Mouse (Mus musculus) ovary, adult 18-20 months (tissue): ENCODE results near the gene Gxylt1.
A peak's percentile ranks its signal among the peaks of the same experiment; 100 is the strongest.
"Not testable (repeated sequence)": the region's sequence is repeated elsewhere in the genome, so short reads cannot be mapped to it uniquely, and the experiment has no call there.

ENCODE experiments used
- DNase-seq: peaks from one replicate; pipeline ENCODE4 v3.0.0; 2022; ENCODE audit warnings: low spot score, mixed read lengths

Gene Gxylt1

DNA sequence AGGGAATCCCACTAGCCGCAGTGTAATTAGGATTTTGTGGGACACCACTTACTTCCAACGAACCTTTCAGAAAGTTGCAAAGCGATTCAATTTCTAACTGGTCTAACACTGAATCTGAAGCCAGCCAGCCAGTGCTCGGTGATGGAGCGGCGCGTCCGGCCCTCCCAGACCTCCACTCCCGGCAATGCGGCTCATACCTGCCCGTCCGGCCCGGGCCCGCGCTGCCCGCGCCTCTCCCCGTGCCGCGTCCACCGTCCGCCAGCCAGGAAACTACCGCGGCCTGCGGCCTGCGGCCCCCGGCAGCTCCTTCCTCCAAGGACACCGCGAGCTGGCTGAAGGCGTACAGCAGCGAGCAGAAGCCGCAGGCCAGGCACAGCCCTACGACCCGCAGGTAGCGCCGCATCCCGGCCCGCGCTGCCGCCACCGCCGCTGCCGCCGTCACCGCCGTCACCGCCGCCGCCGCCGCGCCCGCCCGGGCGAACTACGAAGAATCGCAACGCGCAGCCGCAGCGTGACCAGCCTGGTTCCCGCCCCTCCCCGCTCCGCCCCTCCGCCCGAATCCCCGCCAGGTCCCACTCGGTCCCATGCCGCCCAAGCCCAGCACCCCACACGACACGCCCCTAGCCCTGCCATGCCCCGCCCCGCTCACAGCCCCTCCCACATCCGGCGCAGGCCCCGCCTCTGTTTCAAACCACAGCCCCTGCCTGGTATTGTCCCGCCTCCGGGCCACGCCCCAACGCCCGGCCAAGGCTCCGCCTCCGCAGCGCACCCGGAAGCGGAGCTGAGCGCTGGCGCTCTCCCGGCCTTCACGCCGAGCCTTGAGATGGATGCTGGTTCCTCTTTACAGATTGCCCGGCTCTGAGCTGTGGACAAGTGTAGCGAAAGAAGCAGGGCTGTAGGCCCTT, at the start of gene Gxylt1:
Gene Gxylt1 (minus strand): TSS at position 501 of the 905 bp plus-strand sequence.
- DNase-seq, result peak; percentile 99

DNA sequence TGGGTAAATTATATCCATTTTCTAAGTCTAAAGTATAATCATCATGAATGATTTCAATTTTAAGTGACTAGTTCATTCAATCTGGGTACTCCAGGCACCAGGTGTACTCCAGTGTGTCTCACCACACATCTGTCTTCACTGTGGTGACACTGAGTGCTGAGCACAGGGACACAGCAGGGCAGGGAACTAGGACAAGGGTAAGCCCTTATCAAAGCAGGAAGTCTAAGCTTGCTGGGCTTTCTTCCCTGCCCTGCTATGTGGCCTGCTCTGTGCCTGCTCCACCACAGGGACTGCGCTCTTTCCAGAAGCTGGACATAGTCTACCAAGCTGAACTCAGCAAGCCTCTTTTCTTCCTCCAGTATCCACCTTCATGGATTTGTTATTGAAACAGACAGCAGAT, 43.8 kb upstream of the Gxylt1 start:
- DNase-seq, result no peak

DNA sequence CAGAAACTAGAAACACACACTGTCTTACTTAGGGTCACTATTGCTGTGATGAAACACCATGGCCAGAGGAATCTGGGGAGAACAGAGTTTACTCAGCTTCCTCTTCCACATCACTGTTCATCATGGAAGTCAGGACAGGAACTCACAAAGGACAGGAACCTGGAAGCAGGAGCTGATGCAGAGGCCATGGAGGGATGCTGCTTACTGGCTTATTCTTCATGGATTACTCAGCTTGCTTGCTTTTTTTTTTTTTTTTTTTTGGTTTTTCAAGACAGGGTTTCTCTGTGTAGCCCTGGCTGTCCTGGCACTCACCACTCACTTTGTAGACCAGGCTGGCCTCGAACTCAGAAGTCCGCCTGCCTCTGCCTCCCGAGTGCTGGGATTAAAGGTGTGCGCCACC, 35.3 kb upstream of the Gxylt1 start:
- not testable (repeated sequence) for DNase-seq

DNA sequence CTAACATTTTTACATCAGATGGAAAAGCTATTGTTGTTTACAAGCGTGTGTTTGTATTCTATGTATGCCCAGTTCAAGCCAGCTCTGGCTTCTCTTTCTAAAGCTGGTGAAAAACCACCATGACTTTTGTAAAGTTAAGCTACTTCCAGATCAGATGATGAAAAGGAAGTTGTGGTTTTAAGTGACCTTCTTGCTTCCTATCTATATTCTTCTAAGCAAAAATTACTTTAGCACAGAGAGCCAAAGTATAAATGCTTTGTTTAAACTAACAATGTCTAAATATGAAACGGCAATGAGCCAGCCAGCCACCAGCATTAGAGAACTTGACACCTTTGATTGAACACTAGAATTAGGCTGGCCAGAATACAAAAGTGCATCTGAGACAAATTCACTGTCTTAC, 23.2 kb upstream of the Gxylt1 start:
- DNase-seq, result no peak

DNA sequence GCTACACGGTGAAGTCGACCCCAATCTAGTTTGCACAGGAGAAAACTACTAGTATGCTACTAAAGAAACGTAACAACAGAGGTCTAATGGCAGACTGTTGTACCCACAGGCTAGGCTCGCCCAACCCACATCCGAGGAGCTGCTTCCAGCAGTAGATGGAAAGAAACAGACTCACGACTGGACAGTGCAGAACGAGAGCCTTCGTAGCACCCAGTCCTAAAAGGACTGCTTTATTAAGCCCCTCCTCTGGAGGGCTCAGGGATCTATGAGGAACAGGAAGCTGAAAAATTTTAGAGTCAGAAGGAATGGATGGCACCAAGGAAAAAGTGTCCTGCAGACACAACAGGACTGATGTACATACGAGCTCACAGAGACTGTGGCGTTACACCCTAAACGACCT, 19.5 kb upstream of the Gxylt1 start:
- DNase-seq, result no peak

DNA sequence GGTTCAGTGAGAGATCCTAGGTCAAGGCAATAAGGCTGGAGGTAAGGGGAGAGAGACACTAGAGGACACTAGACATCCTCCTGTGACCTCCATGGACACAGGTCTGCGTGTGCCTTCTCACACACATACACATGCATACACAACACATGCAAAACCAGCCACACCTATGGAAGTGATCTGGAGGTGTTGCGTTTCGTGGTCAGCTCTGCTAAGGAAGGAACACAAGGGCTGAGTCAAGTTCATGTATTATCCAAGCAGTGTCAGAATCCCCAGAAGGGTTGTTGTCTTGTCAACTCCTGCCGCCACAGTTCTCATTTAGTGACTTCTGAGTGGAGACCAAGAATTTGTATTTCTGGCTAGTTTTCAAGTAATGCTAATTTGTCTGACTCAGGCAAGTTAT, 13.3 kb upstream of the Gxylt1 start:
- no peak for DNase-seq

DNA sequence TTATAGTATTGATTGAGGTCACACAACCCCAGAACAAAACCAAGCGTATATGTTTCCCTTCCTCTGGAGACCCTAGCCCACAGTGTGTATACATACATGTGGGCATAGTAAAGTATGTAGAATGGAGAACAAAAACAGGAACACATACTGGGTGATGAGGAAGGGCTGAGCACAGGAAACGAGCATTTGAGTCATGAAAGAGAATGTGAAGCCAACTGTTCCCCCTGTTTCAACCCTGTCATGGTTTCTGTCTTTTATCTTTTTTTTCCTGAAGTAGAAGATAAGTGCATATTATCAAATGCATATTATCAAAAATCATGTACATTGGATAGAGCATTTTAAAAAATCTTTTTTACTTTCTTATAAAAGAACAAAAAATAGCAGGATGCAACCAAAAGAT, 12.6 kb upstream of the Gxylt1 start:
- DNase-seq, result no peak

DNA sequence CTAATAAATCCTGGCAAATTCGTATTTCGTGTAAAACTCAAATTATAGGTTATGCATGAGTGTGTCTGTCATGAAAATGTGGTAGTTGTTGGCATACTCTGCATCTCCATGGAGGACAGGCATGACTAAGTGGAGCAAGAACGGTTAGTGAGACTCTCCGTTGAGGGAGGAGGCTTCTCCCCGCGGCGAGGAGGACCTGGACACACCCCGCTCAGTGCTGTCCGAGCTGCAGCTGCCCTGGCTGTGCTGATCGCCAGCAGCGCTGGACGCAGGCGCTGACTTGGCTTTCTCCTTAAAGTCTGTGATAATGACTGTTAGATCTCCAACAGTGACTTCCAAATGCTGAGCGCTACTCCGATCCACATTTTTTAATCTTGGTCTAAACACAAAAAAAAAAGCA, 10.3 kb upstream of the Gxylt1 start:
- no peak for DNase-seq

DNA sequence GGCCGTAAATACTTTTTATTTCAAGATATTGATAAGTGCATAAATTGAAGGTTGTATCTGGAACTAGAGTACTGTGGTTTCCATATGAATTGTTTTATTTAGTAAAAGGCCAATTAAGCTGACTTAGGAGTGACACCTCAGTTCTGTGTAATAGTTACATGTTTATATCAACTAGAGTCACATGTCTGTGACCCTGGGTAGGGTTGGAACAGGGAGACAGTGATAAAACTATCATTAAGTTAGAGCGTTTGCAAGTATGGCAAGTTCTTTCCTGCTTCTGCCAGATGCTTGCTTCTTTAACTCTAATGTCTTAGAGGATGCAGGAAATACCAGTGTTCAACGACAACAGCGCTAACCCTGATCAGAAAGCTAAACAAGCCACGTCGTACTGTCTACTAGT, 9.3 kb upstream of the Gxylt1 start:
- no peak for DNase-seq

DNA sequence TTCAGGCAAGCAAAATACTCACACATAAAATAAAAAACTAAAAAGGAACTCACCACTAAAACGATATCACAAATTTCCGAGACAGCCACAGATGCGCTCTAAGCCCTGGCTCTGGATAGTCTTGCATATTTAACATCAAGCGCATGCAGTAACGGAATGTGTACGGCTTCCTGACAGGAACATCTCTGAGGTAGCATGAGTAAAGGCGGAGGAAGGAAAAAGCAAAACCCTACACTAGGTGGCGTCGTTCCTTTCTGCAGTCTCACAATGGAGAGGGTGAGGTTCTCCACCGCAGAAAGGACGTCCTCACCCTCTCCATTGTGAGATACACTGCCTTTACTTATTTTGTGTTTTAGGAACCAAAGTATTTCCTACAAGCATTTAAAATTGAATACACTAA, 8.4 kb upstream of the Gxylt1 start:
- DNase-seq, result no peak

DNA sequence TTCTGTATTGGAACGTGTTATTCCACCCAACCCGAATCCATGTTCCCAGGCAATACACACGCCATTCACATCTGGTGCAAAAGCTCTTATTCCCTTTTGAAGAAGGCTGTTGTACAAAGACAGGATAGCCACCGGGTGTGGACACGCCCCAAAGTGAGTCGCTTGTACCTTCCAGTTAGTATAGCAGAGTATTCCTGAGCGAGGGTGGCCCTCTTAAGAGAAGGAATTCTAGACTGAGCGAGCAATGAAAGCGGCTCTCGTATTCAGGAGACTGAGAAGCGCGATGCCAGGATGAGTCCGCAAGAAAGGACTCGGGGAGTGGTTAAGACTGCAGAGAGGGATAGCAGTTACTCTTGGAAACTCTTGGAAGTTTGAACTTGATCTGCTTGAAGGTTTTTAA, 1.3 kb upstream of the Gxylt1 start:
- DNase-seq, result no peak

DNA sequence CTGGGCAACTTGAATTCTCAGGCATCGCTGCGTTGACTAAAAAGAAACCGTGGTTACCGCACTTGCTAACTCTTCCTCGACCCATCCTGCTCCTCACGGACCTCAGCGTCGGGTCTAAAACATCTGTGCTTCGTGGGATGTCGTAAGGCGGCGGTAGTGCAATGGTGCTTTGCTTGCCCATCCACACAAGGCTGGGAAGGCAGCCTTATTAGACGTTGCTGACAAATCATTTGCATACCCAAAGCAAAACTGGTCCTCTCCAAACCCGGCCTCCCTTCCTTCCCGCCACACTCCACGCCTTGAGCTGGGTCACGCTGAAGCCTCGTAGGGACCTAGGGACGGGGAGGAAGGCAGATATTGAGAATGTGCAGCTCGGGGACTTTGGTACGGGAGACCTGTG, 644 bp upstream of the Gxylt1 start:
- peak; percentile 27 for DNase-seq

DNA sequence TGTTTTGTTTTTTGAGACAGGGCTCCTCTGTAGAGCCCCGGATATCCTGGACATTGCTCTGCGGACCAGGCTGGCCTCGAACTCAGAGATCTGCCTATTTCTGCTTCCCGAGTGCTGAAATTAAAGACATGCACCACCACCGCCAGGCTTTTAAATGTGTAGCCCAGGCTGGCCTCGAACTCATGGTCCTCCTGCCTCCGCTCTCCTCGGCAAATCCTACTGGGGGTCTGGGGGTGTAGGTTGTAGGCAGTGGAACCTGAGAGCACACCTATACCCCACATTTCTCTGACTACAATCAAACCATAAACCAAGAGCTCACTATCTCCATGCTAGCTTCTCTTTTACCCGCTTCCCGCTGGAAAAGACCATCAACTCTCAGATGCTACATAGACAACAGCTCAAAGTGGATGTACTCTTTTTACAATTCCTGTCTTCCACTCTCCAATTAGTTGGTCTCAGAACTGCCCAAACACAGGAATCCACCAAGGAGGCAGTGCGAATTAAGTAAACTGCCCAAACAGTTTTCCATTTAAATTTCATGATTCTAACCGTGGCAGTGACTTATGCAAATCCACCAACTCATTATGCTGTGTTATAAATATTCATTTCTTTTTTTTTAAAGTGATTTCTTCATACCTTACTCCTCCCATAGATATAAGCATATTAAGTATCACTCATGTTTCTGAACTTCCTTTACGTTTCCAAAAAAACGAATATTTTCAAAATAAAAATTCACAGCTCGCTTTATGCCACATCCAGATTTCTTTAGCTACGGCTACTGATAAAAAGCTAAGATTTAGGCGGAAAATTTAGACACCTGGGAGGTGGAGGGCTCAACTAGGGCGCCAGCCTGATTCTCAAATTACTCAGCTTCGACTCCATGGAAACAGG, 946 bp downstream of the Gxylt1 start:
- no peak for DNase-seq

DNA sequence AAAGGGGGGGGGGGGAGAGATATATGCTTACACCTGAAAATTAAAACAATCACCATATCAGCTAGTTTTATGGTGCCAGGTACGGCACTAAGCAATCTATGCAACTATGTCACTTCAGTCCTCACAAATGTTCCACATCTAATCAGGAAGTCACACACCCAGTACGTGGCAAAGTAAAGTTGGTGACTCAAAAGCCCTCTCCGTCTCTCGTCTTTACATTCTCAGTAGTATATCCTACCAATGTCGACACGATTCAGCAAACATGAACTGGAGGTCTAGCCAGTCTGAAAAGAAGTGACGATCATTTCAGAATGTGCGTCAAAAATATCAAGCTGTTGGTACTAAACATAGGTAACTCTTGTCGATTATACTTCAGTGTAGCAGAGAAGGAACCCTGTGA, 2.0 kb downstream of the Gxylt1 start:
- DNase-seq, result no peak

DNA sequence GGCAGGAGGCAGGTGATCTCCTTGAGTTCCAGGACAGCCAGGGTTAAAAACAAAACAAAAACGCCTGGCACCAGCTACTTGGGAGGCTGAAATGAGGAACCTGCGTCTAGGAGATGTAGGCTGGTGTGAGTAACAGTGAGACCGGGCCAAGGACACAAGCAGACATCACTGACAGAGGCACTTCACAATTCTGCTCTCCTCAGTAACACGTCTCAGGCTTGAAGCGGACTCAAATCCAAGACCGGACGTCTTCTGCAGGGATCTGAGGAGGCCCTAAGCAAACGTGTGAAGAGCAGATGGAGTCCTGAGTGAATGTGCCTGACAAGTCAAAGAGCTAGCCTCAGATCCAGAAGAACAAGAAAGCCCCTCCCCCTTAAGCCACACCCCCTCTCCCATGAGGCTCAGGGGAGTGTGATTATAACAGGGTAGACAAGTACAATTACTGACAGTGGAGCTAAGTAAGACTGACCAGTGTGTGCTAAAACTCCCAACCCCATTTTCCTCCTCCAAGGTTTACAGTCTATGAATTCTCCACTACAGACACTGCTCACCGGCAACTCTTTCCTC, 4.6 kb downstream of the Gxylt1 start:
- DNase-seq, result no peak

DNA sequence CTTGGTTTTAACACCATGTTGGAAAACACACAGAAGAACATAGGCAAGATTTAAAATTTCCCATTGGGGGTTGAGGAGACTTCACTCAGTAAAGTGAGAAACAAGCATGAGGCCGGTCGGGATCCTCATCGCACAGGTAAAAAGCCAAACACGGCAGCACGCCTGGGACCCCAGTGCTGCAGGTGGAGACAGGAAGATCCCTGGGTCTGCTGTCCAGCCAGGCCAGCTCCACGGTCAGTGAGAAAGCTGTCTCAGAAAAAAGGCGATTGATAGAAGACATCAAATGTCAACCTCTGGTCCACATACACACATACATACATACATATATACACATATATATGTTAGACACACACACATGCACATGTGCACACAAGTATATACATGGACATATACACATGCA, 5.4 kb downstream of the Gxylt1 start:
- no peak for DNase-seq

DNA sequence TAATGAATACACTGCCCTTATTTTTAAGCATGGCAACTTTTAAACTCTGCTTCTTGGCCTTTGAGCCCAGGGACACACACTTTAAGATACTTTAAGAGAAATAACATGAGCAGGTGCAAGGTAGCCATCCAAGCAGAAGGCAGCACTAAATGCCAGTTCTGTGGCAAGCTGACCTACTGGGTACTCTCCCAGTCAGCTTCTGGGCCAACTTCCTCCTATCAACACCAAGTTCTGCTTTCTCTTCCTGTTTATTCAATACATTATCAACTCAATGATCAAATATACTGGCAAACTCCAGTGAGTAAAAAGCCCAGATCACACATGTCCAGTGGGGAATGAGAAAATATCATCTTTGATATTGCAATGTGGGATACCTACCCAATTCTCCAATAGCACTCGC, 7.0 kb downstream of the Gxylt1 start:
- no peak for DNase-seq

DNA sequence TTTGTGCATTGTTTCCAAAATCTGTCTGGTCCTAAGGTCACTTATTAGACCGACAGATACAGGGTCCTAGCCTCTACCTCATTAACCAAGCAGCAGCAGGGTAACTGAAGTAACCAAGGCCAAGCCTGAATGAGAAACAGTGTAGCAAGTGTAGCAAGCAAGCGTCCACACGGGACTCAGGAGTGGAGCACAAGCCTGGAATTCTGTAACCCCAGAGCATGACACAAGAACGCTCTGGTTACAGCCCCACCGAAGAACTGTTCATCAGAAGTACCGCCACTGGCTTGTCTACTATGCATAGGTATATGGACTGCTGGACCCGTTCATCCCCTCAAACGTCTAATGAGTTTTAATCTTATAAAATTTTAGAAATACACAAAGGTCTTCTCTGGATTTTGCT, 7.5 kb downstream of the Gxylt1 start:
- DNase-seq, result no peak

DNA sequence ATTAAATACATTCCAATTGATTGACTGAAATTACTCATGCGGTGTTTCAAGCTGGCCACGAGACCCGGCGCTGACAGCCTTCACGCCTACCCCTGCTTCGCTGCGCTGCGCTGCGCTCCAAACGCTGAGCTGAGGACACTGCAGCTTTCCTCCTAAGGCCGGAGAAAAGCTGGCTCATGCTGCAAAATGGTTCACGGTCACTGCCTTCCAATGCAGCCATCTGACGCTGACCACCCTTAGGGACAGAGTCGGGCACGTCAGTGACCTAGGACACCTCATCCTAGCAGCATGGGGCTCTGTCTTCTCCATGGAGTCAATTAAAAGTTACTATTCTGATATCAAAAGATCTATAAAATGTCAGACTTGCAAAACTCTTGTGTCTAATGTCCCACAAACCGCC, 8.6 kb downstream of the Gxylt1 start:
- DNase-seq, result no peak

DNA sequence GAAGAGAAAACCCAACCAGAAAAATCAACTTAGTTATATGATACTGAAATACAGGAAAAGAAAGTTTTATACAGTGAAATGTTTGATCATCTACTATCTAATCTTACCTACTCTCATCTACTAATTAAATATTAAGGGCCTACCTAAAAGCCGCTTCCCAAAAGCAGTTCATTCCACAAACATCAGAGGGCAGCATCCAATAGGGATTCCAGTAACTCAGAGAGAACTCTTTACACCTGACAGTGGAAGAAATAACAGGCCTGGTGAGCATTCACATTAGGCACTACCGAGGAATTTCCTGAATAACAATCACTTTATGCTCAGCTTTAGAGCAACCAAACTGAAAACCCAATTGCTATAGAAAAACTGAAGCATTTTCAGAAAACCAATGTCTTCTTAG, 9.3 kb downstream of the Gxylt1 start:
- no peak for DNase-seq

DNA sequence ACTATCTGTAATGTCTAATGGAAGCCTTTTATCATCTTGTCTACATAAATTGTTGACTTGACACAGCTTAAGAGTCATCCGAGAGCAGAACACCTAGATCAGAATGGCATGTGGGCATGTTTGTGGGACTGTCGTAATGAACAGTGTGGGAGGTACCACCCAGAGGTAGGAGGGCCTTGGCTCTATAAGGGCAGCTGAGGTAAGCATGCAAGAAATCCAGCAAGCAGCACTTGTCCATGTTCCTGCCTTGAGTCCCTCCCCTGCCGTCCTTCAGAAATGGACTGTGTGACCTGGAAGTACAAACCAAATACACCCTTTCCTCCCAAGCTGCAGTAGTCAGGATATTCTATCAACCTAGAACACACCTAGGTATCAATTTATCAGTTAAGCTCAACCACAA, 9.7 kb downstream of the Gxylt1 start:
- no peak for DNase-seq

DNA sequence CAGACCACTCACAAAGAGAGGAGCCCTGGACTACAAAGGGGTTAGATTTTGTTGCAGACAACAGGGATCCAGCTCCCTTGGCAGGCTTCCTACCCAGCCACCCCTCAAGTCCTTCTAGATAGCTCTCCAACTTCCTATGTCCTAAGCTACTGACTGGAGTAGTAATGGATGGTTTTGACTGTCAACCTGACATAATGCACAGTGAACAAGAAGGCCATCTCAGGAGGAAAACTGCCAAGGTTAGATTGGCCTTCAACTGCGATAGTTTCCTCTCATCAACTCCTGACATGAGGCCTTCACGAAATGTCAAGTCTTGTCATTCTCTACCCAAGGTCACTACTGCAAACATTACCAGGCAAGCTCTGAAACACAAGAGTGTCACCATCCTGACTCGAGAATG, 10.8 kb downstream of the Gxylt1 start:
- no peak for DNase-seq

DNA sequence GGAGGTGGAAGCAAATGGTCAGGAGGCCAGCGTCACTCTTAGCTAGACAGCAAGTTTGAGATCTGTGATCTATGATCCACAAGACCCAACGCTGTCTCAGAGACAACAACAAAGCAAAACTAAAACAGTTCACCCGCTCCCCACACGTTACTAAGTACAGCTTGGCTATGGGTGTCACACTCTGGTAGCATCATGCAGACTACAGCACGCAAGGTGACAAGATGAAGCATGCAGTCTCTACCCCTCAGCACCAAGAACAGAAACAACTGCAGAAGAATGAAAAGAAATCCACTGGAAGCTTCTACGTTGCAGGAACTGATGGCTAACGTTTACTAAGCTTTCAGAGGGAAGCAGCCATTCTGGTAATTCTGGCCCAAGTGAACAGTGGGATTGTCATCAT, 11.4 kb downstream of the Gxylt1 start:
- DNase-seq, result no peak
